Mouse (Mus musculus) layer of hippocampus, adult 2 months (tissue): ENCODE measurements around the gene Faf2. TPM values are rescaled to one million over a fixed set of nuclear protein-coding genes. Genes with fewer than 3 reads are reported as not detected.

Source experiments
- DNase-seq, 2 experiments: peaks; one replicate each; pipeline ENCODE4 v3.0.0; 2022; ENCODE audit warnings: low spot score in 2 of 2
- H3K27ac ChIP-seq: fragments of 200-600 bp; 2 replicates; pipeline ENCODE4 v1.8.1; 2022
- H3K4me3 ChIP-seq: fragments of 200-600 bp; 2 replicates; pipeline ENCODE4 v1.8.1; 2022; ENCODE audit warnings: mild to moderate bottlenecking
- CTCF ChIP-seq: fragments of 200-600 bp; conservative IDR thresholded peaks from 2 replicates; pipeline ENCODE4 v1.8.1; 2022; ENCODE audit warnings: antibody characterized with exemption, mild to moderate bottlenecking, moderate library complexity
- microRNA-seq, 2 experiments: library from miRNA; unstranded; fragments of <30 nt; microRNA quantifications; one replicate each; pipeline ENCODE4 v1.2.0; 2021
- total RNA-seq, 2 experiments: library from RNA; stranded (reverse); gene quantifications; 2 replicates each; pipeline ENCODE4 v1.2.3; 2021

Faf2 gene
- total RNA-seq, 2 experiments from 2014 or later: 54.2 to 59.8 TPM

GRCm38 (mm10) chr13:54690151-54690740 lies 68.7 kb downstream of the Faf2 start:
- no peak overlapping the region for H3K4me3 ChIP-seq
- no peak for DNase-seq

DNA sequence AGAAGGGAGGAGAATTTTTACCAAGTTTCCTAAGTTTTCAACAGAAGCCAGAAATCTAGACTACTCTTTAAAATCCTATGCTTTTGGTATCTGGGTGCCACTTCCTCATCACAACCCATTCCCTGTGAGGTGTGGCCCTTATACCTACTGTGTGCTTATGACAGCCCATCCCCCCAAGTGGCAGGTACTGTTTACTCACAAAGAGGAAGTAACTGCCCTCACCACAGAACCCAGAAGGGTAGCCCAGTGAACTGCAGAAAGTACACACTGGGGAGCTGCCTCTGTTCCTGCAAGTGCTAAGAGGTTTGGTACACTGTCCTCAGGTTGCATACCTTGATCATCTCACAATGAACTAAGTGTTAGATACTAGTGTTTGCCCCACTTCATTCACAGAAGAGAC lies 70.2 kb downstream of the Faf2 start:
- no peak for DNase-seq
- no peak for TF ChIP-seq CTCF
- H3K27ac ChIP-seq: peak overlapping the region; percentile 98
- H3K4me3 ChIP-seq: peak overlapping the region; percentile 93; the same call in 1 of the 2 replicates

More at GRCm38 (mm10) chr13:54690151-54690740, 68.7 kb downstream of the Faf2 start:
- no peak for TF ChIP-seq CTCF
- H3K27ac ChIP-seq: no peak overlapping the region

DNA sequence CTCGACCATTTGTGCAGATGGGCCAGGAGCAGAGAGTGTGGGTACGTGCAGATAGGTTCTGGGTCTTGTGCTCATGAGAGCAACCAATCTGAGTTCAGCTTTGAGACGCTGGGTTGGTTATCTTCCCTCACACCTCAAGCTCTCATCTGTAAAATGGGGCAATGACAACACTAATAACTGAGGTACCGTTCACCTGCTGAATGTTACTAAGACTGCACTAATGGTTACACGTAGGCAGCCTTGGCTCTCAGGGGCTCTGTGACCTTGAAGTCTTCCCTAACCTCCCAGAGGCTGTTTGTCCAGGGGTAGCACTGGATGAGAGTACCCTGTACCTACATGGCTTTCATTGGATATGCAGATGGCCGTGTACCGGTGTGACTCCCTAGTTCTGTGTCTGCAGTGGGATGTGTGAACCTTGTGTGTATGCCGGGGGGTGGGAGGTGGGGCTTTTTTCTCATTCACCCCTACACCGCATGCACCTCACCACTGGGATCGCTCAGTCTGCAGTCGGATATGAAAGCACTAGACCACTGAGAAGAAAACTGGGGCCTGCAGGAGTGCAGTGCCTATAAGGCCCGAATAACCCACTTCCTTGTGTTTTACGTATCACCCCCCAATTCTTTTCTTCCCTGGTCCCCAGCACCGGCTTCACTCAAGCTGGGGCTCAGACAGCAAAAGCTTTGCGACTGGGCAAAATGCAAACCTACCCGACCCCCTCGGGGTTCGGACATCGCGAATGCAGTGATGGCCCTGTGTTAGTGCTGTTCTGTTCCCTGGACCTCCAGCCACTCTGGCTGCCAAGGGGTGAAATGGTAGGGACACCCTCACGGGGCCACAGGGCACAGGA lies 71.3 kb downstream of the Faf2 start:
- no peak; the same call in 1 of the 2 replicates for TF ChIP-seq CTCF
- Histone ChIP-seq H3K4me3 (peak overlapping the region; percentile 93), H3K27ac (peak overlapping the region; percentile 98)
- no peak for DNase-seq

DNA sequence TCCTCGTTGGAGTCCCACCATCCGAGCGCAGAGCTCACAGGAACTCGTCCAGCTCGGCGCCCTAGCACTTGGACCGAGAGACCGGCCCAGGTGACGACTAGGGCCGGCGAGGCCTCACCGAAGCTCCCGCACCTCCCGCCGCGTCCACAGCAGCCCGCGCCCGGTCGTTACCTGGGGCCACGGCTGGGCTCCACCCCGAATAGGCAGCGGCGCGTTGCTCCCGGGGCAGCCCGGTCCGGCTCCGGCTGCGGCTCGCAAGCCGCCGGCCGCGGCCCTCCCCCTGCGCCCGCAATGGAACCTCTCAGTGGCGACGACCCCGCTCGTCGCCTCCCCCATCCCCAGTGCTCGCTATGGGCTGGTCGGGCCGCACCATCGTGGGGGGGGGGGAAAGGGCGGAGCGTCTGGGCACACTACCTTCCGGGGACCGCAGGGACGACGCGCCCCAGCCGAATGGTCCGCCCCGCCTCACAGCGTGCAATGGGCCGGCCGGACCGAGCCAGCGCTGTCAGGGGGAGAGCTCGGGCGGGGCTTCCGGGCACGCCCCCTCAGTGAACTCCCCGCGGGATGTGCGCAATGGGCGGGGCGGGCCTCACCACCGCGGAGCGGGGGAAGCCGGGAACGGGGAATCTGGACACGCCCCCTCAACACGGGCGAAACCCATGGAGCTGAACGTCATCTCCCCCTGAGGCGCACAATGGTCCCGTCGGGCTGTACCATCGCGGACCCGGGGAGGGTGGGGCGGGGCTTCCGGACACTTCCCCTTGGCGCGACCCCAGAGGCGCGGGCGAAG lies 72.2 kb downstream of the Faf2 start, which contains the start of gene Rnf44:
Gene Rnf44, minus strand, starts transcription at position 350 of the 790 bp plus-strand sequence.
- peak within 1 kb of the TSS; percentile 98 for H3K27ac ChIP-seq
- no peak for TF ChIP-seq CTCF
- H3K4me3 ChIP-seq: peak within 1 kb of the TSS; percentile 95
- peak; percentile 99 for DNase-seq

GRCm38 (mm10) chr13:54694348-54695060 lies 72.9 kb downstream of the Faf2 start:
- peak overlapping the region; percentile 95 for H3K4me3 ChIP-seq
- peak overlapping the region; percentile 98 for H3K27ac ChIP-seq
- DNase-seq: peak in 1 of 2 experiments; percentile 85
- TF ChIP-seq CTCF: no peak

- Histone ChIP-seq H3K4me3 (no peak overlapping the region), H3K27ac (no peak overlapping the region)
- no peak for TF ChIP-seq CTCF
- DNase-seq: no peak
Measured at GRCm38 (mm10) chr13:54695479-54696230, 74.1 kb downstream of the Faf2 start.

DNA sequence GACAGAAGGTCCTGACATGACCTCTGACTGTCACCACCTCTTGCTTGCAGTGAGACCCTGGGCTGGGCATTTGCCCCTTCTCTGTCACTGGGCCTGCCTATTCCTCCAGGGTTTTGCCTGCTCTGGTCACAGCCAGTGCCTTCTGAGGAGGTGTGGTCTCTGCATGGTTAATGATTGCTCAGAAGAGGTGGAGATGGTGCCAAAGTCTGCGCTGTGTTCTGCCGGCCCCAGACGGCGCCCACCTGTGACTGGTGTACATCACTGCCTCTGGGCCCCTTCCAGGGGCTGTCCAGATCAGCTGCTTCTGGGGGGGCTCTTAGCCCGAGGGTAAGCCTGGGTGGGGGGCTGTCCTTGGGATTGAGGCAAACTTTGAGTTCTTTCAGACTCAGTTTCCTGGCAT lies 79.7 kb downstream of the Faf2 start, which contains the start of gene Cdhr2:
Gene Cdhr2, plus strand, starts transcription at position 219 of the 400 bp plus-strand sequence.
- no peak for DNase-seq
- TF ChIP-seq CTCF: no peak
- Histone ChIP-seq H3K27ac (no peak within 1 kb of the TSS), H3K4me3 (no peak within 1 kb of the TSS)

DNA sequence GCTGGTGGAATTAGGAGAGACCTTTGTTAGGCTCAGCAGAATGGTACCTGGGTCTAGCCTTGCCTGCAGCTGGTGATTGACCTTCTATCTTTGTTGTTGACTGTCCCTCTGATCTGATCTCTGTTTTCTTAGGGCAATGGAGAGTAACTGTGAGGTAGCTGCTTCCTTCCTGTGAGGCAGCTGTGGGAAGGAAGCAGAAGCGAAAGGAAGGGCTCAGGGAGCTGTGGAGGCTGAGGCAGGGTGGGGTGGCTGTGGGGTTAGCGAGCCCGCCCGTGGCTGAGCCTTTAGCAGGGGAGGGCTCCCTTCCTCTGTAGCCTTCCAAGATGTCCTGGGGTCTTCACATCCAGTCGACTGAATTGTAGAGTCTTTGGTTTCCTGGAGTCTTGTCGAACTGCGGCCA lies 80.9 kb downstream of the Faf2 start:
- no peak for TF ChIP-seq CTCF
- Histone ChIP-seq H3K4me3 (no peak overlapping the region), H3K27ac (no peak overlapping the region)
- DNase-seq: no peak

GRCm38 (mm10) chr13:54704890-54705289 lies 83.3 kb downstream of the Faf2 start:
- Histone ChIP-seq H3K4me3 (no peak overlapping the region), H3K27ac (no peak overlapping the region)
- TF ChIP-seq CTCF: no peak
- no peak for DNase-seq

GRCm38 (mm10) chr13:54710866-54711265 lies 89.3 kb downstream of the Faf2 start:
- H3K27ac ChIP-seq: no peak overlapping the region
- no peak for DNase-seq
- no peak overlapping the region for H3K4me3 ChIP-seq
- TF ChIP-seq CTCF: no peak

Small RNA genes within 50 kb of the gene (microRNA-seq; reads per million reads assigned to microRNA genes)
- 0 reads per million in 2 experiments for gene Gm24195

Other genes with a start within 250 kb of the Faf2 start
- gene Thoc3, start 152.9 kb upstream of the Faf2 start, total RNA-seq: 10 to 100 TPM; 34.9 to 39.8 TPM
- gene Simc1, start 118.0 kb upstream of the Faf2 start, total RNA-seq: 10 to 100 TPM; 14.8 to 19.1 TPM
- gene 4833439L19Rik, start 56.3 kb upstream of the Faf2 start, total RNA-seq: 100 to 1,000 TPM; 152 to 159 TPM
- 10 to 100 TPM; 30.5 to 34.0 TPM for gene Arl10, start 46.8 kb upstream of the Faf2 start, total RNA-seq
- 10 to 100 TPM; 24.8 to 28.1 TPM for gene Nop16, start 31.7 kb upstream of the Faf2 start, total RNA-seq
- gene Higd2a, start 31.6 kb upstream of the Faf2 start, total RNA-seq: 100 to 1,000 TPM; 163 to 167 TPM
- gene Cltb, start 10.4 kb upstream of the Faf2 start, total RNA-seq: 100 to 1,000 TPM; 252 to 268 TPM
- gene Rnf44, start 72.1 kb downstream of the Faf2 start, total RNA-seq: 100 to 1,000 TPM; 153 to 160 TPM
- under 1 TPM; 0.33 to 0.44 TPM for gene Cdhr2, start 79.7 kb downstream of the Faf2 start, total RNA-seq
- gene Gprin1, start 128.1 kb downstream of the Faf2 start, total RNA-seq: 100 to 1,000 TPM; 146 to 150 TPM
- gene Sncb, start 144.8 kb downstream of the Faf2 start, total RNA-seq: 100 to 1,000 TPM; 655 to 657 TPM
- not detected for gene Eif4e1b, start 162.2 kb downstream of the Faf2 start, total RNA-seq
- 10 to 100 TPM; 96.7 to 97.7 TPM for gene Tspan17, start 167.6 kb downstream of the Faf2 start, total RNA-seq